Mouse (Mus musculus): Measurements from ENCODE around the gene Castor1. TPM values are rescaled to one million over a fixed set of nuclear protein-coding genes. Genes with fewer than 3 reads are reported as not detected.

The Castor1 gene
- total RNA-seq, 2 experiments from 2014 or later, result 2.0 to 2.6 TPM

DNA sequence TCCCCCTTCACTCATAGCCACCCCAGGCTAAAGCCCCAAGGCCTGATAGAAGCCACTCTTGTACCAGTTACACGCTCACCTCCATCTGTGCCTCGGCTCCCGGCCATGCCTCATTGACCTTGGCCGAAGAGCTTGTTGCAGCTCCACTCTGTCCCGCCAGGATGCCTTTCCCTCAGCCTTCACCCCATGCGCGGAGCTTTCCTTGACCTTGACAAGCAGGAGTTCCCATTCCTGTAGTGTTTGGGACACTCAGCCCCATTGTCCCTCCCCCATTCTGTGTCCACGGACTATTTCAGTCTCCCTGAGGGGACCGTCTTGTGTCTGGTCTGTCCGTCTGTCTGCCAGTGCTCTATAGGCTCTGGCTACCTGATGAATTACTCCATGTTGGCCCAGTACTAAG is 4.9 kb upstream of the Castor1 start:
- H3K4me3 ChIP-seq, result no peak overlapping the region
- intact Hi-C loops (cut with DNase I), result loop anchor here (10.0 kb wide), 1 partner anchor 48 kb away; the partner anchor contains the start of genes Ccdc157 and Sf3a1
- TF ChIP-seq CTCF (IDR thresholded peaks at IDR 0.05), result no peak
- DNase-seq, result no peak
- no peak overlapping the region for H3K27ac ChIP-seq

DNA sequence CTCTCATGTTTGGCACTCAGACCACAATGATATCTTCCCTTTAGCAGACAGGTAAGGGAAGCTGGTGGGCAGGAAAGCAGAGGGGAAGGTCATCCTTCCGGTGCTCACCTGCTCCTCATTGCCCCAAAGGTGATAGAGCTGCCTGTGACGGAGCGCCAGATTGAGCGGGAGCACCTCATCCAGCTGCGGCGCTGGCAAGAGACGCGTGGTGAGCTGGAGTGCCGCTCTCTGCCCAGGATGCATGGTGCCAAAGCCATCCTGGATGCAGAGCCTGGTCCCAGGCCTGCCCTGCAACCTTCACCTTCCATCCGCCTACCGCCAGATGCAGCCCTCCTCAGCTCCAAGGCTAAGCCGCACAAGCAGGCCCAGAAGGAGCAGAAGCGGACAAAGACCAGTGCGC is 3.5 kb upstream of the Castor1 start:
- Histone ChIP-seq H3K27ac (0 out of 2 replicates have a peak overlapping the region, but pooled peaks have one; percentile 85), H3K4me3 (no peak overlapping the region)
- intact Hi-C loops (cut with DNase I), result loop anchor here (10.0 kb wide), 1 partner anchor 50 kb away; the partner anchor contains the start of genes Ccdc157 and Sf3a1
- TF ChIP-seq CTCF (IDR thresholded peaks at IDR 0.05), result no peak
- DNase-seq, result no peak

DNA sequence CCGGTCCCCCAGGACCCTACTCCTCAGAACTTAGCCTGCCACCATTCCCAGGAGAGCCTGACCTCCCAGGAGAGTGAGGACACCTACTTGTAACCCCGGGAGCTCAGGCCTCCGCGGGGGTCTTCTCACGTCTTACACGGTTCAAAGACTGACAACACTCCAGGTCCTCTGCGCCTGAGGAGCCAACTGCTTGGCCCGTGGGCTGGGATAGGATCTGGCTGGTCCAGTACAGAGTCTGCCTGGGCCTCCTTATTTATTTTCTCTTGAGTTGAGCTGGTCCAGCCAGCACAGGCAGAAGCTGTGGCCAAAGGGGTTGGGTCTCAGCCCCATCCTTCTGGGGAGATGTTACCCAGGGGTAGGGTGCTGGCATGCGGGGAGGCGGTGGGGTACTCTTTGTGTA is 3.0 kb upstream of the Castor1 start:
- intact Hi-C loops (cut with DNase I), result loop anchor here (10.0 kb wide), 1 partner anchor 50 kb away; the partner anchor contains the start of genes Ccdc157 and Sf3a1
- no peak for TF ChIP-seq CTCF (IDR thresholded peaks at IDR 0.05)
- peak overlapping the region; percentile 85 for H3K27ac ChIP-seq
- no peak for DNase-seq
- H3K4me3 ChIP-seq, result no peak overlapping the region

DNA sequence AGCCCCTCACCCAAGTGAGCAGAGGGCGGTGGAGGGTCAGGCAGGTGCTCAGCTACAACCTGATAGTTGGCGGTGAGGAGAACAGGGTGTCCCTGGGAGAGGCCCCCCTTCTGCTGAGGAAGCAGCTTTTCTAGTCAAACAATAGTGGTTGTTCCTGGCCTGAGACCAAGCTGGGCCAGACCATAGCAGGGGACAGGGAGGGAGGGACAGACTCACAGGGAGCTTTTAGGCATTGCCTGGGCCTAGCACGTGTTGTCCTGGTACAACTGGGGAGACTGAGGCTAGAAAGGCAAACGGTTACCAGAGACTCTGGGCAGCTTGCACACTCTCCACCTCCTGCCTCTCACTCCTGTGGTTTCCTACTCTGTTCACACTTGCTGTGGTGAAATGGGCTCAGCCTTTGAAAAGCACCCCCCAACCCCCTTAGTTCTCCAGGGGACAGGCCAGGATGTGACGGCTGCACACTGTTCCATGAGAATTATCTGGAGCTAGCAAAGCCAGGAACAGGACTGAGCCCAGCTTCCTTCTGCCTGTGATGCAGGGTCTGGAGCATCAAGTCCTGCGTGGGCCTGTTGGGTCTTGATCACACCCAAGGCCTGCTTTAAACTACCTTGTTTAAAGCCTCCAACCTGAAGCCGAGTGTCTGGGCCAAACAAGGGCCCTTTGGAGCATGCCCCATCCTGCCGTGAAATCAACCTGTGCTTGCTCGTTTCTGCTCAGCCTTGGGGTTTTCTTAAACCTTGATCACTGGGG is 1.6 kb upstream of the Castor1 start:
- intact Hi-C loops (cut with DNase I), result loop anchor here (10.0 kb wide), 1 partner anchor 52 kb away; the partner anchor contains the start of genes Ccdc157 and Sf3a1
- TF ChIP-seq CTCF (IDR thresholded peaks at IDR 0.05), result no peak
- H3K27ac ChIP-seq, result peak overlapping the region; percentile 85
- peak; percentile 59 for DNase-seq
- peak overlapping the region; percentile 34 for H3K4me3 ChIP-seq

DNA sequence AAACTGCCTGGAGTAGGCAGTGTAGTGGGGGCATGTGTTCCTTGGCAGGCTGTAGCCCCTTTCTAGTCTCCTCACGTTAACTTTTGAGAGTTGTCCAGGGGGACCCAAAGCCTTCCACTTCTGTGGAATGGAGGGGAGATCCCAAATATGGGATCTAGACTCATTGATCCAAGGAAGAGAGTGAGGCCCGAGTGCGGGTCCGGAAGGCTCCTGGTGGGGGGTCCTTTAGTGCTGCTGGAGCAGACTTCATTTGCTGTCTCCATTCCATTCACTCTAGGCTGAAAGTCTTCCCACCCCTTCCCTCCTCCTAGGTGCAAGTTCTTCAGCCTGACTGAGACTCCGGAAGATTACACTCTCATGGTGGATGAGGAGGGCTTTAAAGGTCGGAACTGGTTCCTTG is 612 bp downstream of the Castor1 start:
- peak overlapping the region; percentile 89 for H3K4me3 ChIP-seq
- H3K27ac ChIP-seq, result peak overlapping the region; percentile 85
- intact Hi-C loops (cut with DNase I), result loop anchor here (1.0 to 10.0 kb wide), 2 partner anchors 54 to 83 kb away; partner anchors contain the start of genes Ccdc157, Rnf215 and Sf3a1
- no peak for TF ChIP-seq CTCF (IDR thresholded peaks at IDR 0.05)
- no peak for DNase-seq

DNA sequence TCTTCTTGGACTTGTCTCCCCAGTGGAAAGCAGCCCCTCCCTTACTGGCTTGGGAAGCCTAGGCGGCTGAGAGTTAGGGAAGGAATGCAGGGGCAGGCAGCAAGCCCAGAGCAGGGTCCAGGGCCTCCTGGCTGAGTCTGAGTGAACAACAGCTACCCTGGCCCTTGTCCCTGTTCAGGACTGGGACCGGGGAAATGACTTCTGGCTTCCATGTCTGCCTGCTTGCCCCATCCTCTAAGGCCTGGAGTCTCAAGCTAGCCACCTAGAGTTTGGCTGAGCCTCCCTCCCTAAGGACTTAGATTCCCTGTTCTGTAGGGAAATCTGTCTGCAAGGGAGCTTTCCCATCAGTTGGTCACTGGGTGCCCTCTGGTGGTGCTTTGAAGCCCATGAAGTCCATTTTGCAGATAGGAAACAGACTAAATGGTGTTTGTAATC is 1.3 kb downstream of the Castor1 start:
- Histone ChIP-seq H3K4me3 (peak overlapping the region; percentile 89), H3K27ac (peak overlapping the region; percentile 85)
- TF ChIP-seq CTCF (IDR thresholded peaks at IDR 0.05), result peak; percentile 87
- intact Hi-C loops (cut with DNase I), result loop anchor here (1.0 to 10.0 kb wide), 2 partner anchors 55 to 84 kb away; partner anchors contain the start of genes Ccdc157, Rnf215 and Sf3a1
- DNase-seq, result peak; percentile 80

DNA sequence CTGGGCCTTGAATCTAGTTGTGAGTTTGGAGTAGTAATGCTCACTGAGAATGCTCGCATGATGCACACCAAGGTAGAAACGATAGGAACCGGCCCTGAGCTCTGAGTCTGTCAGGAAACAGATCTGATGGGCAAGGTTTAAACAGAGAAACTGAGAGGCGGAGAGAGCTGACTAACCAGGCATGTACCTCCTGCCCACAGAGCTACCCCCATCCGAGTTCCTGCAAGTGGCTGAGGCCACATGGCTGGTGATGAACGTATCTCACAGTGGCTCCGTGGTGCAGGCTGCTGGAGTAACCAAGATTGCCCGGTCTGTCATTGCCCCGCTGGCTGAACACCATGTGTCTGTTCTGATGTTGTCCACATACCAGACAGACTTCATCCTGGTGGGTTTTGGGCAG is 1.9 kb downstream of the Castor1 start:
- Histone ChIP-seq H3K27ac (peak overlapping the region; percentile 85), H3K4me3 (no peak overlapping the region)
- no peak for DNase-seq
- intact Hi-C loops (cut with DNase I), result loop anchor here (1.0 to 10.0 kb wide), 4 partner anchors 38 to 205 kb away; partner anchors contain the start of genes Ccdc157, Rnf215 and Sf3a1
- TF ChIP-seq CTCF (IDR thresholded peaks at IDR 0.05), result no peak

DNA sequence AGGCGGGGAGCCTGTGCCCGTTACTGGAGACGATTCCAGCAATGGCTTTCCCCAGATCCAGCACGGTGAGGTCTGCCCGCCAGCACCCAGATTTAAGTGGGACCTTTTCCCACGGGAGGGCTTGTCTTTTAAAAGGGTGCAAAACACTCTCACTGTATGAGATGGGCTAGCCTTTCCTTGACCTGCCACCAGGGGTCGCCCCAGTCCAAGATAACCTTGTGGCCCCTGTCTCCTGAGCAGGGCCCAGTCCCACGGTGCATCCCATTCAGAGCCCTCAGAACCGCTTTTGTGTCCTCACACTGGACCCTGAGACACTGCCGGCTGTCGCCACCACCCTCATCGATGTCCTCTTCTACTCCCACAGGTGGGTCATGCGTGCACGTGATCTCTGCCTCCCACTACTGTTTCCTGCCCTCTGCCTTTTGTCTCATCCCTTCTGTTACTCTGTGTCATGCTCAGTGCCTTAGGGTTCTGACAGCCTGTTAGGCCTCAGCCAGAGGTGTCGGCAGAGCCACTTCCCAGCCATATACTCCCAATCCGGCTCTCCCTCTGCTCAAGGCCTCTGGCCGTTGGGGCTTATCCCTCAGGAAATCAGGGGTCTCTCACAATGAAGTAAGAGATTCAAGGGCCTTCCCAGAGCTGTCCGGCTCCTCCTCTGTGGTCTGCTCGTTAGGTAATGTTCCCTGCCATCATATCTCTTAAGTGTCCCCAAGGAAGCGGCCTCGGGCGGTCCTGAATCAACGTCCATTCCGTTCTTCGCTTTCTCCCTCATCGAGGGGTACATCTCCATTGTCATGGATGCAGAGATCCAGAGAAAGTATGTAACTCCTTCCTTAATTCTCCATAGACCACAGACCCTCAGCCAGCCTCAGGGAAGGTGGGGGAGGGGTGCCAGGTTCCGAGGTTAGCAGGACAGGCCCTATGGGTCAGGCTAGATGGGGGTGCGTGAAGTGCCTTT is 2.7 kb downstream of the Castor1 start:
- DNase-seq, result peak; percentile 87
- intact Hi-C loops (cut with DNase I), result loop anchor here (1.0 to 2.0 kb wide), 2 partner anchors 38 to 204 kb away; no protein-coding TSS in a partner anchor
- H3K4me3 ChIP-seq, result no peak overlapping the region
- H3K27ac ChIP-seq, result peak overlapping the region; percentile 85; the same call in 1 of the 2 replicates
- TF ChIP-seq CTCF (IDR thresholded peaks at IDR 0.05), result peak; percentile 94

DNA sequence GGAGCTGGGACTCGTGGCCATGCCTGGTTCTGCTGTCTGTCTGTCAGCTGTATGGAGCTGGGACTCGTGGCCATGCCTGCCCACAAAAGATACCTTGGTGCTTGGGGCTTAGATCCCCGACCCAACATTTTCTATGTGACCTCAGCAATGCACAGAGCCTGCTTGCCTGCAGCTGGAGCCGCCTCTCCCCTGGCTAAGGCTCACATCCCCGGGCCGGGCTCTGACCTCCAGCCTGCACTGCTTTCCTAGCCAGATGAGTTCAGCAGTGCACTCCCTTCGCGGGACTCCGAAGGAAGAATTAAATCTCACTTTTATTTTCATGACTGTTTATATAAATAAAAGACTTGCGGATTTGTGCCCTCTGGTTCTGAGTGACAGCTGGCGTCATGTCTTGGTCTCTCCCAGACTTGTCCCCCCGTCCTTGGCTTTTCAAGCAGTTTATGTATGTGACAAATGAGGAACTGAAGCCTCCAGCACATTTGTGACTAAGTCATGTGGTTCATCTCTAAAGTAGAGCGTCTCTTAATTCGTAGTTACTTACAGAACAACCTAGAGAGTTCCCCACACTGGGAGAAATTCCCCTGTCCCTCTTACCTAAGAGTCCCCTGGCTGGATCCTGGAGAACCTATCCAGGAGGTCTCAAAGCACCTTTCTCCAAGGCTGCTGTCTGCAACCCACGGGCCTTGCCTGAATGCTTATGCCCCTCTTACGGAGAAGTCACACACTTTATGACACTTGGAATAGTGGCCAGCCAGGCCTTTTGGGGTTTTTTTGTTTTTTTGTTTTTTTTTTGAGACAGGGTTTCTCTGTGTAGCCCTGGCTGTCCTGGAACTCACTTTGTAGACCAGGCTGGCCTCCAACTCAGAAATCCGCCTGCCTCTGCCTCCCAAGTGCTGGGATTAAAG is 4.3 kb downstream of the Castor1 start:
- Histone ChIP-seq H3K4me3 (no peak overlapping the region), H3K27ac (no peak overlapping the region)
- DNase-seq, result no peak
- intact Hi-C loops (cut with DNase I), result no loop called here
- no peak for TF ChIP-seq CTCF (IDR thresholded peaks at IDR 0.05)

DNA sequence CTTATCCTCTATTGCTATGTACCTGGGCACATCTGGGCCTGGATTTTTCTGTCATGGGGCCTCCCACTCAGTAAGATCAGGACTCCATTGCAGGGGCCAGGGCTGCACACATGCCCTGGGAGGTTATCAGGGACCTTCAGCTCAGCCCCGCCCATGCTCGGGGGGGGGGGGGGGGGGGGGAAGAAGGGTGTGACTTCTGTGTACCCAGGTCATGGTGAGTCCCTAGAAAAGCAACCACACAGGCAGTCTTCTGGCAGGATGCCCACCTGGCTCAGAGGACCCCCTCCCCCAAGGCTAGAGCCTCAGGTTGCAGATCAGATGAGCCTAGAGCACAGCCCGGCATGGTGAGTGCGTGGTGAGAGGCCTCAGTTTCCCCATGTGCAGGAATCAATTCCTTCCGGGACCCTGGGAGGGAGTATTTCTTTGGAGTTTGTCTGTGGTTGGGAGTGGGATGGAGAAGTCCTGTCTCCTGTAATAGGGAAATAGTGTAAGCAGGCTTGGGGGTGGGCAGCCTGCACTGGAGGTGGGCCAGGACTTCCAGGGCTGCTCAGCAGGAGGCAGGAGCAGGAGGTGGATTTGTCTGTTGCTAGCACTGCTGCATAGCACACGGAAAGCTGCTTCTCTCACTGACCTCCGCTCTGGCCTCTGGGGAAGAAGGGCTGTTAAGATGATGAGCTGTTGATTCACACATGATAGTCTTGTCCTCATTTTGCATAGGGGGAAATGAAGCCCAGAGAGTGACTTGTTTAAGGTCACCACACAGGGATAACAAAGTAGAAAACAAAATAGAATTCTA is 5.6 kb downstream of the Castor1 start:
- Histone ChIP-seq H3K4me3 (no peak overlapping the region), H3K27ac (no peak overlapping the region)
- no peak for DNase-seq
- intact Hi-C loops (cut with DNase I), result no loop called here
- no peak for TF ChIP-seq CTCF (IDR thresholded peaks at IDR 0.05)

DNA sequence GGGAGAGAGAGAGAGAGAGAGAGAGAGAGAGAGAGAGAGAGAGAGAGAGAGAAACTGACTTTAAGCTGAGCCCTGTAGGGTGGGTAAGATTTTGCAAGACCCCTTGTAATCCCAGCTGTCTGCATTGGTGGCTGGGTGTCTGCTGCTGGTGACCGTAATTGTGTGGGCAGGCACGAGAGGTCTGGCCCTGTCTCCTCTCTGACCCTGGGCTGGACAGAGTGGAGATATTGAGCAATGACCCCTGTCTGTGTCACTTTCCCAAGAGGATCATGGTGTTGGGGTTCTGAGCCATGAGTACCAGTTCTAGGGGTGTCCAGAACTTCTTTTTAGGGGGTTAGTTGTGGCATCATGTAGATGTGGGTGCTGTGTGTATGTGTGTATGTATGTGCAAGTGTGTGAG is 6.2 kb downstream of the Castor1 start:
- no peak overlapping the region for H3K27ac ChIP-seq
- intact Hi-C loops (cut with DNase I), result no loop called here
- no peak for TF ChIP-seq CTCF (IDR thresholded peaks at IDR 0.05)
- H3K4me3 ChIP-seq, result no peak overlapping the region
- no peak for DNase-seq
